Mouse (Mus musculus): Measurements from ENCODE around the gene Cldn11.
"Not testable (repeated sequence)": the region's sequence is repeated elsewhere in the genome, so short reads cannot be mapped to it uniquely, and the experiment has no call there.

The Cldn11 gene

DNA sequence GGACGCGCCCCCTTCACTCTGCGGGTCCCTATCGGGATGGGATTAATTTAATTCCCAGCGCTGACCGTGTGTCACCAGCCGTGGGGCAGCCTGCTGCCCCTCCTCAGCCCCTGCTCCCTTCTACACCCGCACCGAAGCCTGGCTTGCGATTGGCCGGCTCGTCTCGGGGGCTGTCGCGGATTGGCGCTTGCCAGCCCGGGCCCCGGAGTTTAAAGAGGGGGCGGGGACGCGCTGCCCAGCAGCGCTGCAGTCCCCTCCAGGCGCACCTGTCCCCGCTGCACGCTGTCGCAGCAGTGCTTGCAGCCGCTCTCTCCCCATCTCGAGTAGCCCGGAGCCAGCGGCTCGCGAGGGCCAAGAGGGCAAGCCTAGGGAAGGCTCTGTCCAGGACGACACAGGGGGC, at the start of gene Cldn11:
Cldn11 (plus strand) TSS at position 215 of the 400 bp plus-strand sequence.
- no peak for DNase-seq (ENCODE audit: low spot score)

DNA sequence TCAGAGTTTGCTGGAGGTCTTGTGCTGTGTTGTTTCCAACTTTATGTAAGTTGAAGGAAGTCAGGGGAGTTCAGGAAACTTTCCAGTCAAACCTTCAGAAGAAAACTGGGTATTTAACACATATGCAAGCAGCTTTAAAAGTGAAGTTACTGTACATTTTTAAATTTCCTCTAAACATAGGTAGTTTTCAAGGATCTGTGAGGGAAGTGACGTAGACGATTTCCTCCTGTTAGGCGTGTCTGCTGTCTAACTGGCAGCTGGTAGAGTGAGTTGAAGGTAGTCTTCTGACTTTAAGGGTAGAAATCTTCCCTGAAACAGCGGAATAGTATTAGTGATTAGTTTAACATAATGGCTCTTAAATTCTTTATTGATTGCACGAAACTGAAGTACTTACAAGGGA, 49.7 kb upstream of the Cldn11 start:
- no peak for DNase-seq (ENCODE audit: low spot score)

DNA sequence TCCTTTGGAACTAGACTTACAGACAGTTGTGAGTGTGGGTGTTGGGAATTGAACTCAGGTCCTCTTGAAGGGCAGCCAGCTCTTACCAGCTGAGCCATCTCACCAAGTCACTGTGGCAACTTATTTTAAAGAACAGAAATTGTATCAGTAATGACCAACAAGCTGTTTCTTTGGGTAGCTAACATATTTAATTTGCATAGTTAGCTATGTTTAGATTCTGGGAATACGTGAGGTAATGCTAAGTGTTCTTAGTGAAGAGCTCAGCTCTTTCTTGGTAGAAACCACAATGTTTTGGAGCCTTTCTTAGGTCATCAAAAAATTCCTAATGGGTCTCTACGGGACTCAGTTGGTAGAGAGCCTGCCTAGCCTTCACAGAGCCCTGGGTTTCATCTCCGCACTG, 48.9 kb upstream of the Cldn11 start:
- DNase-seq (ENCODE audit: low spot score): no peak

DNA sequence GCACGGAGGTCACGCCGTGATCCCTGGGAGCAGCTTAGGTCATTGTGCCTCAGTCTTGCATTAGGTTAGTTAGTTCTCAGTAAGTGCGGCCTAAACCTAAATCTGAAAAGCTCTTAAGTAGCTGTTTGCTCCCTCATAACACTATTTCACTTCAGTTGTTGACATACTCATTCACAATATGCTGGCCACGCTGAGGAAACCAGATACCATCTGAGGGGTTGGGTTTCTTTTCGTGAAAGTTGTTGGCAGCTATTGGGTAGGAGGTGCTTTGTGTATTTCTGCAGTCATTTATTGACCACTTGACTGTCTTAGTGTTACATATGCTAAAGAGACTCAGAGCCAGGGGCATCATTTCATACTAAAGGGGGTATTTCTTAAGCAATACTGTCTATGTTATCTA, 44.8 kb upstream of the Cldn11 start:
- DNase-seq (ENCODE audit: low spot score): no peak

DNA sequence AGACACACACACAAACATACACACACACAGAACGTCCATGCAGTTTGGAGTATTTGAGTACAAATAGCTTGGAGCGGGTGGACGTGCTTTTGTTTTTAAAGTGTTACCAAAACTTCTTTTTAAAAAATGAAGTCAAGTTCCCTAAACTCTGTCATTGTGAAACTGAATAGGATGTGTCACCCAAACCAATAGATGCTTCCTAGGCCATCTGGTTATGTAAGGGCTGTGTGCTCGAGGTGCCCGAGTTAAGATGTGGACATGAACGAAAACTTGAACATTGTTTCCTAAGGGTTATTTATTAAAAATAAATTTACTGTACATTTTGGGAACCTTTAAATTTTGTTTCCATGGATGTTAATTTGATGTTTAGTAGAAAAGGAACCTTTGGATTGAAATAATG, 43.1 kb upstream of the Cldn11 start:
- DNase-seq (ENCODE audit: low spot score): no peak

DNA sequence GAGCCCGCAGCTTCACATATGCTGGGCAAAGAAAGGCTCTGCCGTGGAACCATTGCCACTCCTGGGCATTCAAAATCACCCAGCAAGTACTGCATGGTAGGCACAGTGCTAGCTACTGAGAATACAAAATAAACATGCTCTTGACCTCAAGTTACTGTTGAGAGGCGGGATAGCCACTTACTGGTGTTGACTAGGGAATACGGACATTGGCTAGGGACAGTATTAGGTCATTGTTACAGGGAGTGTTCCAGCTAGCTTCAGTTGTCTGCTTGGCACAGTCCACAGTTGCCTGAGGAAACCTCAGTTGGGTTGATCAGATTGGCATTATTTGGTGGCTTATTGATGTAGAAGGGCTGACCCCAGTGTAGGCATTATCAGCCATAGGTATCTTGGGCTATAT, 42.0 kb upstream of the Cldn11 start:
- DNase-seq (ENCODE audit: low spot score): no peak

DNA sequence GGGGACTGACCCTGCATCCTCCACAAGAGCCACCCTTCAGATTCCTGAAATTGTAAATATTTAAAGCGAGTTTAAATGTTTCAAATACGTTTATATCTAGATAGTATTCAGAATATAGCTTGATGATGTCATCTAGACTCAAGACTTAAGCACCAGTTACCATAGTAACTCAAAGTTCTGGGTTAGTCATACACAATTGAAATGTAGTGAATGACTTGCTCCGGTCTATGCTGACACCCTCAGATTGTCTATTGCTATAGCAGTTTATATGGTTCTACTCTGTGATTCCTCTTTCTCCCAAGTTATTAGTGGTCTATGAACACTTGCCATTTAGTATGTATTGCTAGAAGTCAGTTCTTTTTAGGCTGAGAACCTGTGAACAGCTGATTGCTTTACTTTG, 40.6 kb upstream of the Cldn11 start:
- DNase-seq (ENCODE audit: low spot score): no peak

DNA sequence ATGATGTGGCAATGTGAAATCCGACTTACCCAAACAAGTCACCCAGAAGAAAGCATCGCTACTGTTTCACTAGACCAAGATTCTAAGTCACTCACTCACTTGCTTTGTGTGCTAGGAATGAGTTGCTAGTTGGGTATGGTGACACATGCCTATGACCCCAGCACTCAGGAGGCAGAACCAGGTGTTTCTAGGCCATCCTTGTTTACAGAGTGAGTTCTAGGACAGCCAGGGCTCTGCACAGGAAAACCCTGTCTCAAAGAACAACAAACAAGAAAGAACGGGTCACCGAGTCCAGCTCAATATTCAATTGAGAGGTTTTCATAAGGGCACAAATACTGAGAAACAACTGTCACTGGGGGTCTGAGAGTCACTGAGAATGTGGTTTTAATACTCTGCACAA, 26.6 kb upstream of the Cldn11 start:
- no peak for DNase-seq (ENCODE audit: low spot score)

DNA sequence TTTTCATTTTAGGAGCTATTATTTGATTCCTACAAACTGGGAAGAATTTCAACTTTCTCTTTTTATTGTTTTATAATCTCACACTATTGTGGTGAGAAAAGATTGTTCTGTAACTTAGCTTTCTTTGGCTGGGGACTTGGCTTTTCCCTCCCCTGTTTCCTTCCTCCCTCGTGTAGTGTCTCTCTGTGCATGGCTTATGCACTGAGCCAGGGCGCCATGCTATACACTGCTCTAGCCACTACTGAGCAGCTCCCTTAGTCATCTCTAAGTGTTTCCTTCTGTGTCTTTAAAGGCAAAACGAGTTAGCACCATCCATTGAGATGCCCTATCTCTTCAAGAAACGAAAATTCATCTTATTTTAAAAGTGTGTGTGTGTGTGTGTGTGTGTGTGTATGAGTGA, 23.4 kb upstream of the Cldn11 start:
- no peak for DNase-seq (ENCODE audit: low spot score)

DNA sequence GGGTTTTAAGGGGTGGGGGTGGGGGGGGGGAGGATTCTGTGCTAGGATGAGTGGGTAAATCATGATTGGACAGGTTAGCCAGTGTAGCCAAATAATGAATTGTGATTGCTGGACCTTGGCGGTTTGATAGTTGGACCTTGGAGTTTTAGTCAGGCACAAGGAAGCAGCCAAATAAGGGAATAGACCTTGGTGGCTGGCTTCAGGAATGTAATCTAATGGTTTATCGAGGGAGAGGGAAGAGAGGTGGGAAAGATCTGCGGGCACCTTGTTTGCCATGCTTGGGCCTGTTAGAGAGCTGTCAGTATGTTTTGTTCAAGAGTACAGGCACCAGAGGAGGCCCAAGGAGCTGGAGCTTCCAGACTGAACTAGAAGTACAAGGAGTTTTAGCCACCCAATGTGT, 22.9 kb upstream of the Cldn11 start:
- no peak for DNase-seq (ENCODE audit: low spot score)

DNA sequence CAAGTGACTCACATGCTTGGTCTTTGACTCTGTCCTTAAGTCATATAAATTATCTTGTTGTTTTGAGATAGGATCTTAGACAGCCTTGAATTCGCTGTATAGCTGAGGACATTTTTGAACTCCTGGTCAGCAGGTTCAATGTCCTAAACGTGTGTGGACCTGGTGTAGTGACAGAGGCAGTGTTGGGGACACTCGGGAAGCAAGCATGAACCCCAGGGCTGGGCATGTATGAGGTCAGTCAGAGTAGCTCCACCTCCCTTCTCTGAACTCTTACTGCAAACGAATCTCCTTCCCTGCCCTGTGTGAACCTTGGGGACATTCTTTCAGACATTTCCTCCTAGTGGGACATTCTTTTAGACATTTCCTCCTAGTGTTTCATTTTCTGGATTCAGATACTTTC, 20.0 kb upstream of the Cldn11 start:
- no peak for DNase-seq (ENCODE audit: low spot score)

DNA sequence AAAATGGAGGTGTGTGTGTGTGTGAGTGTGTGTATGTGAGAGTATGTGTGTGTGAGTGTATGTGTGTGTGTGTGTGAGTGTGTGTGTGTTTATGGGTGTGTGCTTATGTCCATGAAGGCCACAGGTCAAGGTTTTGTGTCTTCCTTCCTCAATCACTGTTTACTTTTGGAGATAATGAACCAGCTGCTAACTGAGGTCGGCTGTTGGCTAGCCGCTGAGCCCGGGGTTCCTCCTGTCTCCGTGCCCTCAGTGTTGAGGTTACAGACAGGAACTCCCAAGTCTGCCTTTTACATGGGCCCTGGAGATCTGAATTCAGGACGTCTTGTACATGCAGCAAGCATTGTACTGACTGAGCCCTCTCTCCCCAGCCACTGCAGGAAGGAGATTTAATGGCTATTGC, 16.1 kb upstream of the Cldn11 start:
- DNase-seq (ENCODE audit: low spot score): no peak

DNA sequence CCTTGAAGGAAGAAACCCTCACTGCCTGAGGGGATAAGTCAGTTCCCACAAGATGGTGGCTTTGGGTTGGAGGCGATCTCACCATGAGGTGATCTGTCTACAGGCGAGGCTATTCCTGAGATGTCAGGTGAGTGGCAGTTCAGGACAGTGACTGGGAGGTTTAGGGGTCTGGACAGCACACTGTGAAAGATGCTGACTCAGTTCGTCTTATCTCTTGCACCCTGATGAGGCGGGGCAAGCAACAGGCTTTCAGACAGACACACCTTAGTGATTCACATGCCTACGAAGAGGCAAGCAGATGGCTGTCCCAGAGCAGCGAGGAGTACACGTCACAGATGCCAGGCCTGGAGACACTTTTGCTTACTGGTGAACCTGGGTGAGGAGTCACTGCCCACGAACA, 15.5 kb upstream of the Cldn11 start:
- DNase-seq (ENCODE audit: low spot score): no peak

DNA sequence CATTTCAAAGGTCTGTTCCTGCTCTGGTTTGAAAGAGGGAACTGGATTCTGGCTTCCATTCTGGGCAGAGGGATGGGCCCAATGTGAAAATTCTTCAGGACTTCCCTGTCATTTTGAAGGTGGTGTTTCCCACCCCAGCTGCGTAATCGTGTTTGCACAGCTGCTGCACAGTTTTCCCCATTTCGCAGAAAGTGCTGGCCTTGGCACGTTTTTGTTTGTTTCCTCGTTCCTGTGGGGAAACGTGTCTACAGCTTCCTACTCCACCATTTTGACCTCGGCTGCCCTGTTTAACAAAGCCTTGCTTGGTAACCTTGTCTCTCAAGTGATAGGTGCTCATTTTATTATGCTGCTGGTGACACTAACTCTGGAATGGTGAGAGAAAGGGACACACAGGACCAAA, 15.0 kb upstream of the Cldn11 start:
- no peak for DNase-seq (ENCODE audit: low spot score)

DNA sequence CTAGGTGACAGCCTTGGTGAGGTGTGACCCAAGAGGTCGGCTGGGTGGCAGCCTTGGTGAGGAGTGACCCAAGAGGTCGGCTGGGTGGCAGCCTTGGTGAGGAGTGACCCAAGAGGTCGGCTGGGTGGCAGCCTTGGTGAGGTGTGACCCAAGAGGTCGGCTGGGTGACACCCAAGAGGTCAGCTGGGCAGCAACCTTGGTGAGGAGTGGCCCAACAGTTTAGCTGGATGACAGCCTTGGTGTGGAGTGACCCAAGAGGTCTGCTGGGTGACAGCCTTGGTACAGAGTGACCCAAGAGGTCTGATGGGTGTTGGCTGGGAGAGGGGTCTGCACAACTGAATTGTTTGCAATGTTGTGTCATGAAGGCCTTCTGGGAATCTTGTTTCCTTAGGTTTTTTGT, 13.1 kb upstream of the Cldn11 start:
- not testable (repeated sequence) for DNase-seq (ENCODE audit: low spot score)

DNA sequence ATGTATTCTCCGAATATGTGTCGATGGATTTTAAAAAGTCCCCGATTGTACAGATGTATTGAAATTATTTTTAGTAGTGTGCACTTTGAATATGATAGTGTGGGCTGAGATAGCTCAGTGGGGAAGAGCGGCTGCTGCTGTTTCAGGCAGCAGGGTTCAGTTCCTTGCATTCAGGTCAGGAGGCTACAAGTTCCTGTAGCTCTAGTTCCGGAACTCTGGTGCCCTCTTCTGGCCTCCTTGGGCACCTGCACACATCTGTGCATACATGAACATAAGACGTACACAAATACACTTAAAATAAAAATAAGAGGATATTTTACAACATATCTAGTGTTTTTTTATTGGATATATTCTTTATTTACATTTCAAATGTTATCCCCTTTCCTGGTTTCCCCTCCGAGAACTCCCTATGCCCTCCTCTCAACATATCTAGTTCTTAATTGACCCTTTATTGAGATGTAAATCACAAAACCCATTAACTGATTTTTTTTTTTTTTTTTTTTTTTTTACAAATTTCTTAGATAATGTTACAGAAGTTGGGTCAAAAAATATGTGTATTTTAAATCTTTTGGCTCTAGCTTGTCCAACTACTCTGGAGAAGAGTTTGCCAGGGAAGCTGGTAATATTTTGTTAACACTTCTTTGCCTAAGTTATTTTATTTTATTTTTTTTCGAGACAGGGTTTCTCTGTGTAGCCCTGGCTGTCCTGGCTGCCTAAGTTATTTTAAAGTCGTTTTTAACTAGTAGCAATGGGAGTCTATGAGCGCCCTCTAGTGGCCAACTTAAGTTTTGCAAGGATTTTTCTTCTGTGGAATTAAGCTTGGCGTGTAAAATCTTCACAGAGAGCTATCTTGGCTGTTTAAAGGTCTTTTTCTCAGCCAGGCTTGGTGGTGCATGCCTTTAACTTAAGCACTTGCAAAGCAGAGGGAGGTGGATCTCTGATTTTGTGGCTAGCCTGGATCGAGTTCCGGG, 11.0 kb upstream of the Cldn11 start:
- DNase-seq (ENCODE audit: low spot score): peak; percentile 25

DNA sequence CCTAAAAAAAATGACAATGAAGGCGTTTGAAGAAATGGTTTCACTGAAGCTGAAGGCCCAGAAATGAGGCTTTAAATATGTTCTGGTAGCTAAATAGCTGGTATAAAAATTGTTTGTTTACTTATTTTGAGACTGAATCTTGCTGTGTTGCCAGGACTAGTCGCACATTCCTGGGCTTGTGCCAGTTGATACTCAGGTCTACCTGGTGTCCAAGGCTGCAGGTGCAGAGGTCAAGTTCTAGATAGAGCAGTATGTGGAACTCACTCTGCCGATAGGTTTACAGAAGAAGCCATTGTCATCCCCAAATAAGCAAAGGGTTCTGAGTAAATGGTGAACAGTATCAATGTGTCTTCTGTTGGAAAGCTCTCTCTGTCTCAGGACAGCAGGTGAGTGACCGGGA, 8.1 kb upstream of the Cldn11 start:
- DNase-seq (ENCODE audit: low spot score): no peak

DNA sequence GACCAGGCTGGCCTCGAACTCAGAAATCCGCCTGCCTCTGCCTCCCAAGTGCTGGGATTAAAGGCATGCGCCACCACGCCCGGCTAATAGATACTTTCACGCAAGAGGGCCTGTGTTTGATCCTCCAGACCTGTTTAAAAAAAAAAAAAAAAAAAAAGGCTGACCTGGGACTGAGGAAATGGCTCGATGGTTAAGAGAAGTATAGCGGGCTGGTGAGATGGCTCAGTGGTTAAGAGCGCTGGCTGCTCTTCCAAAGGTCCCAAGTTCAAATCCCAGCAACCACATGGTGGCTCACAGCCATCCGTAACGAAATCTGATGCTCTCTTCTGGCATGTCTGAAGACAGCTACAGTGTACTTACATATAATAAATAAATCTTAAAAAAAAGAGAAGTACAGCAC, 4.5 kb upstream of the Cldn11 start:
- DNase-seq (ENCODE audit: low spot score): not testable (repeated sequence)

DNA sequence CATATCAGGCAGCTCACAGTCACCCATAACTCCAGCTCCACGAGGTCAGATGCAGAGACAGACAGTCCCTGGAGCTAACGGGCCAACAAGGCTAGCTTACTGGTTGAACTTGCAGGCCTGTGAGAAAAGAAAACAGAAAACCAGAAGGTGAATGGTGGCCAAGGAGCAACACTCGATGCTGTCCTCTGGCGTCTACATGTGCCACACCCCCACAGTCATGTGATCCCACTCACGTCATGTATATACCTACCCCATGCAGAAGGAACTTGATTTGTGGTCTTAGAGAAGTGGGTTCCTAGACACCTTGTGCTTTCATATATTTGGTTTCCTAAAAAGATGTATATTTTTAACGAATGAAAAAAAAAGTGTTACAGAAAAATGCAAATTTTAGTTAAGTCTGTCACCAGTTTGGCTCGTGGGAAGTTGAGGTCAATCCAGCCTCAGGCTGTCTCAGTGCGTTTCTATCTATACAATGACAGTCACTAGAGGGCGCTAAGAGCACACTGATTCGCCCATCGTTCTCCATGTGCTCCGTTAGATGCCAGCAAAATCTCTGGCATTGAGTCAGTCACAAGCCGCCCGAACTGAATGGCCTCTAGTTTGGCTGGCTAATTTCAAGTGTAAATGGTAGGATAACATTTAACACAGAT, 4.0 kb upstream of the Cldn11 start:
- DNase-seq (ENCODE audit: low spot score): no peak

DNA sequence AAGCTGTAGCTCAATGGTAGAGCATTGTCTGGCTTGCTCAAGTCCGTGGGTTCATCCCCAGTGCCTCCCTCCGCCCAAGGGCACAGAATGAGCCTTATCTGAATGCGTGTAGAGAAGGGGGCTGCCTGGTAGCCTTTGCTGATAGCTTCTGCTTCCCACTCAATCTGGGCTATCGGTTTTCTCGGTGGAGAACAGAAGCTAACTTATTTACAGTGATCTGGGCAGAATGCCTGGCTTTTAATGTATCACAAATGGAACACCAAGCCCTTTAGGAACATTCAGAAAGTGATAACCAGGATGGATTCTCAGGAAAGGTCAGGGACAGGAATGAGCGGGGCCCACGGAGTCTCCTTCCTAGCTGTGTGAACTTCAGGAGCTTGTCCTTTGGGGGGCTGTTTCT, 1.1 kb upstream of the Cldn11 start:
- no peak for DNase-seq (ENCODE audit: low spot score)

DNA sequence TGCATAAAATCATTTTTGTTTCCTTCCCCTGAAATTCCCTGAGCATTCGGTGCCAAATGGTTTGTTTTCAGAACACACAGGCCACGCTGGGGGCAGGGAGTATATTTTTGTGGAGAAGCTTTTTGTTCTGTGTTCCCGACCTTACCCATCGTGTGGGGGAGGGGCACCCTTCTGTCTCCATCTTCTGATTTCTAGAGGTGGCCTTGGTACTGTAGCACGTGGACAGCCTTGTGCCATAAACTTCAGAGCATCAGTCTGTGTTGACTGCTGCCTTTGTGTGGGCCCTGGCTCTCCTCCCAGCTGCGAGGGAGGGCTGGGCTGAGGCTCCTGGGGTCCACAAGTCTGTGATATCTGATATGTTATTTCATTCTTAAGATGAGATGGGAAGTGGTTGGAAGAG, 2.4 kb downstream of the Cldn11 start:
- no peak for DNase-seq (ENCODE audit: low spot score)

DNA sequence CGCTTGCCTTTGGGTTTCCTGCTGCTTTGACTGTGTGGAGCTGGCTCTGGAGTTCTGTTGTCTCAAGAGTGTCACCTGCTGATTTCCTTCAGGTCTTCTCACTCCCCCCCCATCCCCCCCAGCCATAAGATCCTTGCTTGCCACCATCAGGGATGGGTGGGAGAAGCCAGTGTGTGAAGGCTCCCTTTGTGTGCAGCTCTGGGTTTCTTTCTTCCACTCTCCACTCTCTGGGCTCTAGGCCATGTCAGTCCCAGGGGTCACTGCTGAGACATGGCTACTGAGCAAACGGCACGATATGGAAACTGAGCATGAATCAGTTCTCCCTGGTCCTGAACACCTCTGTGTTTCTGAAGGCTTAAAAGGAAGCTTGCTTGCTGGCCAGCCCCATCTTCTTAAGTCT, 6.4 kb downstream of the Cldn11 start:
- no peak for DNase-seq (ENCODE audit: low spot score)

DNA sequence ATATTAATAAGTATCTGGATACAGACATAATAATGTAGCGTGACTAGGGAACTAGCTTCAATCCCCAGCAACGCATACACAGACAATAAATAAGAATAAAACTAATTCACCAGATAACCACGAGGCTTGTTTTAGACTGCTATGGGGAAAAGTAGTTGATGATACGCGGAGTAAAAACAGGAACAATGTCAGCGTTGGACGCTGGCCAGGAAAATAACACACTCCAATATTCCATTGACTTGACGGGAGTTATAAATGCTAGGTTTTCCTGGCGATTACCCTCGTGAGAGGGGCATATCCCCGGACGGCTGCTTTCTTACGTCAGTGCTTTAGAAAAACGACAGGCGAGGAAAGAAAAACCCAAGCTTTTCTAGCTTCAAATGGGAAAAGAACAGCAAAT, 8.1 kb downstream of the Cldn11 start:
- no peak for DNase-seq (ENCODE audit: low spot score)

DNA sequence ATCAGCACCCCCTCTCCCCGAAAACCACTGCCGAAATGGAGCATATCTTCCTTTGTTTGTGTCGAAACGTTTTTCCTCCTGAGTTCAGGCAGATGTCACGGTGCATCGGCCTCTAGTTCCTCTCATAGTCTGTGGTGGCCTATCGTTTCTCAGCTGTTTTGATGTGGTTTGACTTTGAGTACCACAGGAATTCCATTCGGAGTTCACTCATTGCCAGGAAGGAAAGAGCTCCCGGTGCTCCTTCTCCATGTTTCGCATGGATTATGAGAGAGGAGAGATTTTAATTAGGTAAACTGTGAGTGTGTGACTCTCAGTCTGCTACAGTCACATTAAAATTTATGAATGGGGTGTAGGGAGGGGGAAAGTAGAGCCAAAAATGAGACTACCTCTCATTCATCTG, 10.3 kb downstream of the Cldn11 start:
- DNase-seq (ENCODE audit: low spot score): no peak

Data from urinary bladder, postnatal 10 days (tissue).